Mouse (Mus musculus) small intestine, adult 2 months (tissue): ENCODE measurements at regions not wholly inside any gene's neighbourhood (a gene's known extent, or its start where the extent isn't known, plus 50 kb on each side); places are given as distances from the start of the nearest gene placed in this dataset.

Experiments used
- CTCF ChIP-seq: fragments of 200-500 bp; IDR thresholded peaks from 2 replicates; pipeline ENCODE4 v1.5.1; 2012; ENCODE audit warnings: low read depth, mild to moderate bottlenecking, control low read depth, inconsistent platforms, low read length, moderate library complexity, mixed read lengths; ENCODE audit not compliant: insufficient replicate concordance, insufficient read length; ENCODE audit errors: extremely low read depth
- POLR2A ChIP-seq: fragments of 200-500 bp; IDR thresholded peaks from 2 replicates; pipeline ENCODE4 v1.6.1; 2012; ENCODE audit warnings: low read depth, mild to moderate bottlenecking, control low read depth, inconsistent platforms, low read length, moderate library complexity

GRCm38 (mm10) chr9:113342131-113342530 is 365.9 kb downstream of the Pdcd6ip start:
- TF ChIP-seq CTCF, result no peak
- TF ChIP-seq POLR2A, result no peak
